Comparison of ENCODE assay signal across 15 mouse cellular contexts in genomic region chr7:13314095-13314597, GRCm38 (mm10). TPM values are rescaled to one million over a fixed set of nuclear protein-coding genes. Genes with fewer than 3 reads are reported as not detected.
DNase-seq lines count a peak whose midpoint lies in the region; ATAC-seq and TF ChIP-seq lines count a peak whose summit lies in the region.
"Had no signal": no experiment of that assay in that cellular context is flagged by ENCODE, and none has a peak within 500 bp of the region (broad histone marks: within the 10 kb centered on the region; RNA-seq: fewer than 3 reads in every experiment).

No protein-coding gene starts in this region.

- H3K9me3 ChIP-seq in embryonic facial prominence, embryonic 11.5 days (replicated peaks; ENCODE audit: control insufficient read depth, low read length), result no peaks in the 10 kb centered on the region
- no peaks in the 10 kb centered on the region for H3K9me3 ChIP-seq in embryonic facial prominence, embryonic 10.5 days
- H3K9me3 ChIP-seq in kidney, embryonic 16.5 days (ENCODE audit: low read length), result no peaks in the 10 kb centered on the region
- H3K9me3 ChIP-seq: hindbrain, embryonic 10.5 days; liver, embryonic 13.5 days had no signal

- CTCF ChIA-PET in Patski (lab: Charles Lee), result interaction anchor here (0.8 to 1.5 kb wide), 5 partner anchors 10 to 197 kb away, joined by 3 to 7 read pairs (median 3); no protein-coding TSS in a partner anchor

- no peak for ATAC-seq in embryonic facial prominence, embryonic 11.5 days (replicated peaks; ENCODE audit: insufficient number of reproducible peaks, low FRiP score, low TSS enrichment, low read depth)
- ATAC-seq in kidney, embryonic 16.5 days (ENCODE audit: low FRiP score, low TSS enrichment), result no peak
- ATAC-seq in Patski, result peak; percentile 90
- ATAC-seq: intestine, postnatal 0 days had no signal

- DNase-seq in embryonic facial prominence, embryonic 11.5 days (ENCODE audit: low spot score), result peak; percentile 16
- no peak for DNase-seq in embryonic facial prominence, embryonic 10.5 days (ENCODE audit: low spot score)
- DNase-seq in kidney, postnatal 10 days, result peak; percentile 15
- DNase-seq in Patski (ENCODE audit: low read depth, low spot score), result peak; percentile 64
- DNase-seq in ovary, postnatal 14 days (ENCODE audit: low spot score), result peak; percentile 16
- DNase-seq in thymus, postnatal 4 days, result no peak
- DNase-seq in left cerebral cortex, adult 8-10 months (ENCODE audit: low spot score in 2 of 2), result no peak
- DNase-seq: cerebellum, postnatal 36 days; liver, embryonic 13.5 days; thymus, postnatal 25 days had no signal

- no peak overlapping the region for H3K4me3 ChIP-seq in embryonic facial prominence, embryonic 11.5 days (ENCODE audit: low read depth, low read length)
- H3K4me3 ChIP-seq in embryonic facial prominence, embryonic 10.5 days, result no peak overlapping the region
- no peak overlapping the region for H3K4me3 ChIP-seq in kidney, embryonic 16.5 days (ENCODE audit: low read length)
- H3K4me3 ChIP-seq: hindbrain, embryonic 10.5 days; liver, embryonic 13.5 days had no signal

- POLR2A ChIA-PET in Patski (lab: Charles Lee), result interaction anchor here (0.7 to 1.1 kb wide), 3 partner anchors 11 to 34 kb away, joined by 3 read pairs; no protein-coding TSS in a partner anchor

- H3K4me2 ChIP-seq in embryonic facial prominence, embryonic 11.5 days (ENCODE audit: low read depth, low read length), result no peak overlapping the region
- H3K4me2 ChIP-seq in kidney, embryonic 16.5 days (replicated peaks; ENCODE audit: low read depth, low read length), result no peak overlapping the region
- H3K4me2 ChIP-seq: liver, embryonic 13.5 days had no signal

- in situ Hi-C loops in Patski (cut with MboI; ENCODE audit: low pct_unique_long_range_greater_than_20kb), result no loop called here

- no peaks in the 10 kb centered on the region for H3K36me3 ChIP-seq in embryonic facial prominence, embryonic 11.5 days (replicated peaks; ENCODE audit: control insufficient read depth, insufficient read depth, low read depth, low read length)
- peaks cover 63% of the 10 kb centered on the region for H3K36me3 ChIP-seq in embryonic facial prominence, embryonic 10.5 days (replicated peaks)
- H3K36me3 ChIP-seq in kidney, embryonic 16.5 days (ENCODE audit: insufficient read depth, low read length), result peaks cover 33% of the 10 kb centered on the region

- H3K9ac ChIP-seq in embryonic facial prominence, embryonic 11.5 days (replicated peaks; ENCODE audit: low read length), result no peak overlapping the region
- no peak overlapping the region for H3K9ac ChIP-seq in kidney, embryonic 16.5 days (replicated peaks; ENCODE audit: low read length)
- H3K9ac ChIP-seq: liver, embryonic 13.5 days had no signal

- no peak for TF ChIP-seq CTCF in Patski (IDR thresholded peaks at IDR 0.05)

- no peak overlapping the region for H3K27ac ChIP-seq in embryonic facial prominence, embryonic 11.5 days (replicated peaks; ENCODE audit: low read depth, low read length)
- no peak overlapping the region for H3K27ac ChIP-seq in embryonic facial prominence, embryonic 10.5 days (replicated peaks)
- no peak overlapping the region for H3K27ac ChIP-seq in kidney, embryonic 16.5 days (ENCODE audit: low read length)
- H3K27ac ChIP-seq: hindbrain, embryonic 10.5 days; liver, embryonic 13.5 days; macrophage had no signal

- H3K27me3 ChIP-seq in embryonic facial prominence, embryonic 11.5 days (ENCODE audit: control insufficient read depth, insufficient read depth, low read length), result no peaks in the 10 kb centered on the region
- no peaks in the 10 kb centered on the region for H3K27me3 ChIP-seq in embryonic facial prominence, embryonic 10.5 days (replicated peaks; ENCODE audit: low read depth, poor library complexity, severe bottlenecking)
- no peaks in the 10 kb centered on the region for H3K27me3 ChIP-seq in kidney, embryonic 16.5 days (ENCODE audit: insufficient read depth, low read length)
- H3K27me3 ChIP-seq in Patski, result no peaks in the 10 kb centered on the region
- H3K27me3 ChIP-seq: liver, embryonic 13.5 days had no signal

- no peaks in the 10 kb centered on the region for H3K4me1 ChIP-seq in embryonic facial prominence, embryonic 11.5 days (ENCODE audit: control insufficient read depth, insufficient read depth, low read length)
- no peaks in the 10 kb centered on the region for H3K4me1 ChIP-seq in embryonic facial prominence, embryonic 10.5 days
- H3K4me1 ChIP-seq in kidney, embryonic 16.5 days (ENCODE audit: insufficient read depth, low read length), result no peaks in the 10 kb centered on the region
- H3K4me1 ChIP-seq: hindbrain, embryonic 10.5 days had no signal

- WGBS in embryonic facial prominence, embryonic 11.5 days, result 87% methylated on average over 5 of the region's 5 CpGs
- WGBS in embryonic facial prominence, embryonic 10.5 days, result 85% methylated on average over 5 of the region's 5 CpGs
- 84% methylated on average over 5 of the region's 5 CpGs for WGBS in kidney, embryonic 16.5 days

RNA-seq across cellular contexts. Expression of gene Pla2g4c, which starts 10.3 kb away (rescaled TPM):
- polyA plus RNA-seq in embryonic facial prominence, embryonic 11.5 days (2014; fragmentation: Nextera tagmentation; extraction: Ambion mirVana), result 1.1 and 1.6 TPM in 2 replicates
- 1.8 and 1.9 TPM in 2 replicates for polyA plus RNA-seq in embryonic facial prominence, embryonic 10.5 days (2016; fragmentation: Nextera tagmentation; extraction: Ambion mirVana)
- polyA plus RNA-seq in kidney, embryonic 16.5 days (2015; fragmentation: Nextera tagmentation; extraction: Ambion mirVana), result 1.1 and 1.2 TPM in 2 replicates
- 0.40 TPM for polyA plus RNA-seq in Patski (2021)
- under 1 TPM; 0.16 to 0.59 (median 0.42) TPM for total RNA-seq in left cerebral cortex, adult 8-10 months (2022)
- total RNA-seq: granulocyte monocyte progenitor cell, adult 5-6 weeks had no signal
- polyA plus RNA-seq: macrophage had no signal

RNA-seq across cellular contexts. Expression of gene Zswim9, which starts 35.6 kb away (rescaled TPM):
- polyA plus RNA-seq in embryonic facial prominence, embryonic 11.5 days (2014; fragmentation: Nextera tagmentation; extraction: Ambion mirVana), result 5.0 and 5.1 TPM in 2 replicates
- 9.4 and 12.6 TPM in 2 replicates for polyA plus RNA-seq in embryonic facial prominence, embryonic 10.5 days (2016; fragmentation: Nextera tagmentation; extraction: Ambion mirVana)
- polyA plus RNA-seq in kidney, embryonic 16.5 days (2015; fragmentation: Nextera tagmentation; extraction: Ambion mirVana), result 10.2 and 11.0 TPM in 2 replicates
- polyA plus RNA-seq in Patski (2021), result 12.0 TPM
- total RNA-seq in left cerebral cortex, adult 8-10 months (2022), result 10 to 100 TPM; 14.6 to 17.4 (median 15.5) TPM

RNA-seq across cellular contexts. Expression of gene Lig1, which starts 37.1 kb away (rescaled TPM):
- polyA plus RNA-seq in embryonic facial prominence, embryonic 11.5 days (2014; fragmentation: Nextera tagmentation; extraction: Ambion mirVana), result 147 and 150 TPM in 2 replicates
- 160 and 162 TPM in 2 replicates for polyA plus RNA-seq in embryonic facial prominence, embryonic 10.5 days (2016; fragmentation: Nextera tagmentation; extraction: Ambion mirVana)
- 89.1 and 98.3 TPM in 2 replicates for polyA plus RNA-seq in kidney, embryonic 16.5 days (2015; fragmentation: Nextera tagmentation; extraction: Ambion mirVana)
- 33.2 TPM for polyA plus RNA-seq in Patski (2021)
- 10 to 100 TPM in 3 of 4 experiments, 1 to 10 TPM in 1; 9.0 to 10.7 (median 10.6) TPM for total RNA-seq in left cerebral cortex, adult 8-10 months (2022)

Comparison
In these comparisons a context has a peak if more than half of its experiments do, and no peak if none do; other contexts are left out.
1. DNase-seq: peak in embryonic facial prominence, embryonic 11.5 days (single experiment), kidney, postnatal 10 days (single experiment), Patski (single experiment) and ovary, postnatal 14 days (single experiment); none in embryonic facial prominence, embryonic 10.5 days (single experiment), thymus, postnatal 4 days (single experiment) and left cerebral cortex, adult 8-10 months (0 of 2).